Mouse (Mus musculus) lung, adult 2 months (tissue): ENCODE measurements around the gene Acp2.

Experiments
- CTCF ChIP-seq: fragments of 200-500 bp; IDR thresholded peaks from 2 replicates; pipeline ENCODE4 v1.5.1; 2011; ENCODE audit warnings: mild to moderate bottlenecking, low read length, control low read depth; ENCODE audit not compliant: insufficient read depth
- POLR2A ChIP-seq: fragments of 200-500 bp; IDR thresholded peaks from 2 replicates; pipeline ENCODE4 v1.6.1; 2011; ENCODE audit warnings: low read depth, mild to moderate bottlenecking, control low read depth, low read length, borderline replicate concordance; ENCODE audit errors: extremely low read depth

GRCm38 (mm10) chr2:91162952-91163351 lies 39.7 kb upstream of the Acp2 start:
- TF ChIP-seq CTCF, result no peak
- no peak for TF ChIP-seq POLR2A
